Mouse (Mus musculus): Measurements from ENCODE around the gene Spata7.
"Not testable (repeated sequence)": the region's sequence is repeated elsewhere in the genome, so short reads cannot be mapped to it uniquely, and the experiment has no call there.

Gene Spata7

GRCm38 (mm10) chr12:98627392-98628259 lies at the start of gene Spata7:
Spata7 (plus strand) TSS chr12:98628157.
- DNase-seq (ENCODE audit: extremely low spot score, low spot score), result peak; percentile 92

- DNase-seq (ENCODE audit: extremely low spot score, low spot score), result no peak
Observed at GRCm38 (mm10) chr12:98585302-98585701, 42.7 kb upstream of the Spata7 start.

- DNase-seq (ENCODE audit: extremely low spot score, low spot score), result no peak
Observed at GRCm38 (mm10) chr12:98588573-98588972, 39.4 kb upstream of the Spata7 start.

GRCm38 (mm10) chr12:98591016-98591415 lies 36.9 kb upstream of the Spata7 start:
- no peak for DNase-seq (ENCODE audit: extremely low spot score, low spot score)

- no peak for DNase-seq (ENCODE audit: extremely low spot score, low spot score)
Observed at GRCm38 (mm10) chr12:98600861-98601260, 27.1 kb upstream of the Spata7 start.

- no peak for DNase-seq (ENCODE audit: extremely low spot score, low spot score)
Observed at GRCm38 (mm10) chr12:98602114-98602513, 25.8 kb upstream of the Spata7 start.

- no peak for DNase-seq (ENCODE audit: extremely low spot score, low spot score)
Observed at GRCm38 (mm10) chr12:98605264-98605663, 22.7 kb upstream of the Spata7 start.

GRCm38 (mm10) chr12:98606595-98607290 lies 21.2 kb upstream of the Spata7 start:
- DNase-seq (ENCODE audit: extremely low spot score, low spot score), result no peak

- DNase-seq (ENCODE audit: extremely low spot score, low spot score), result no peak
Observed at GRCm38 (mm10) chr12:98610341-98610740, 17.6 kb upstream of the Spata7 start.

- DNase-seq (ENCODE audit: extremely low spot score, low spot score), result no peak
Observed at GRCm38 (mm10) chr12:98614910-98615508, 12.9 kb upstream of the Spata7 start.

GRCm38 (mm10) chr12:98615746-98616145 lies 12.2 kb upstream of the Spata7 start:
- no peak for DNase-seq (ENCODE audit: extremely low spot score, low spot score)

GRCm38 (mm10) chr12:98619496-98619895 lies 8.5 kb upstream of the Spata7 start:
- DNase-seq (ENCODE audit: extremely low spot score, low spot score), result no peak

GRCm38 (mm10) chr12:98620922-98621321 lies 7.0 kb upstream of the Spata7 start:
- not testable (repeated sequence) for DNase-seq (ENCODE audit: extremely low spot score, low spot score)

GRCm38 (mm10) chr12:98623266-98623665 lies 4.7 kb upstream of the Spata7 start:
- not testable (repeated sequence) for DNase-seq (ENCODE audit: extremely low spot score, low spot score)

GRCm38 (mm10) chr12:98628260-98628970 lies 458 bp downstream of the Spata7 start:
- no peak for DNase-seq (ENCODE audit: extremely low spot score, low spot score)

GRCm38 (mm10) chr12:98644852-98645251 lies 16.9 kb downstream of the Spata7 start:
- DNase-seq (ENCODE audit: extremely low spot score, low spot score), result no peak

- DNase-seq (ENCODE audit: extremely low spot score, low spot score), result no peak
Observed at GRCm38 (mm10) chr12:98656873-98657272, 28.9 kb downstream of the Spata7 start.

GRCm38 (mm10) chr12:98662617-98663016 lies 34.7 kb downstream of the Spata7 start:
- DNase-seq (ENCODE audit: extremely low spot score, low spot score), result no peak

GRCm38 (mm10) chr12:98668132-98668814 lies 40.3 kb downstream of the Spata7 start:
- DNase-seq (ENCODE audit: extremely low spot score, low spot score), result no peak

- no peak for DNase-seq (ENCODE audit: extremely low spot score, low spot score)
Observed at GRCm38 (mm10) chr12:98669086-98669485, 41.1 kb downstream of the Spata7 start.

GRCm38 (mm10) chr12:98669864-98670263 lies 41.9 kb downstream of the Spata7 start:
- DNase-seq (ENCODE audit: extremely low spot score, low spot score), result no peak
